Mouse (Mus musculus) spleen, adult 10 weeks (tissue): ENCODE measurements around the gene Amd1. TPM values are rescaled to one million over a fixed set of nuclear protein-coding genes. Genes with fewer than 3 reads are reported as not detected.

Source experiments
- polyA plus RNA-seq: library from polyadenylated mRNA; stranded (reverse); fragments of 350-450 nt; fragmentation: Illumina TruSeq; extraction: RNeasy Lipid Tissue Mini Kit (QIAGEN cat#74804); gene quantifications from one replicate; pipeline ENCODE4 v1.2.3, GENCODE M21; 2015; ENCODE audit warnings: low replicate concordance; ENCODE audit not compliant: insufficient read depth

Amd1 gene
- 97.7 TPM for polyA plus RNA-seq

GRCm38 (mm10) chr10:40302140-40302985, at the start of gene Amd1:
Gene Amd1 (minus strand): TSS chr10:40302186.

GRCm38 (mm10) chr10:40339351-40339964, 37.5 kb upstream of the Amd1 start, which contains the start of gene Cdk19:
Gene Cdk19 (plus strand): TSS chr10:40339564.

GRCm38 (mm10) chr10:40257414-40258255, 44.4 kb downstream of the Amd1 start, which contains the start of gene Gtf3c6:
Gene Gtf3c6 (minus strand): TSS chr10:40258108.

GRCm38 (mm10) chr10:40246374-40247165, 55.4 kb downstream of the Amd1 start, which contains the start of gene Rpf2:
Gene Rpf2 (minus strand): TSS chr10:40247036.

Other genes starting within 250 kb of the Amd1 start
- 16.8 TPM for gene Slc16a10, start 159.9 kb downstream of the Amd1 start, polyA plus RNA-seq
- gene Rpf2, start 55.1 kb downstream of the Amd1 start, polyA plus RNA-seq, result 67.0 TPM
- 95.1 TPM for gene Gtf3c6, start 44.1 kb downstream of the Amd1 start, polyA plus RNA-seq
- gene Cdk19, start 37.4 kb upstream of the Amd1 start, polyA plus RNA-seq, result 53.6 TPM